Mouse (Mus musculus) cortical plate, adult 2 months (tissue): Measurements from ENCODE around the gene Ano10.

ENCODE experiments used
- CTCF ChIP-seq: fragments of 200-500 bp; IDR thresholded peaks from 2 replicates; pipeline ENCODE4 v1.5.1; 2011; ENCODE audit warnings: mild to moderate bottlenecking, control low read depth, low read length; ENCODE audit not compliant: insufficient read depth; ENCODE audit errors: extremely low read depth
- POLR2A ChIP-seq: fragments of 200-500 bp; IDR thresholded peaks from 2 replicates; pipeline ENCODE4 v1.6.1; 2011; ENCODE audit warnings: mild to moderate bottlenecking, low read length, control low read depth; ENCODE audit not compliant: insufficient read depth; ENCODE audit errors: extremely low read depth

DNA sequence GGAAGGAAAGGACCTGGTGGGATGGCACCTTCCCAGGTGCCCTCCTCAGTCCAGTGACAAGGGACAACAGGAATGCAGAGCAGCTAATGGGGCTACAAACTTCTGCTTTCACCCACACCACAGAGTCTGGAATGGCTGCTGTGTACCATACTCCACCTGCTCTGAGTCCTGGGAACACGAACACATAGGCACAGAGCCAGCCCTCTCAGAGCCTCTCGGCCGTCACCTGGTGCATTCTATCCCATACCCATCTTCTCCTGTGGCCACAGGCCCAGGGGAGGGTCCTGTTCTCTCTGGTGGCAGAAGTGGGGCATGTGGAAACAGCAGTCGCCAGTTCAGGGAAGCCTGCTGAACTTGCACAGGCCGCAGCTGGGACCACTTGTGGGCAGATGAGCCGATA lies 119.5 kb downstream of the Ano10 start:
- TF ChIP-seq POLR2A (no peak), CTCF (no peak)
